Mouse (Mus musculus) small intestine, adult 2 months (tissue): ENCODE results near the gene Tep1. TPM values are rescaled to one million over a fixed set of nuclear protein-coding genes. Genes with fewer than 3 reads are reported as not detected.

Experiments used
- H3K27ac ChIP-seq: fragments of 200-500 bp; 2 replicates; pipeline ENCODE4 v1.5.1; 2012; ENCODE audit warnings: low read depth, low read length, control low read depth, inconsistent platforms; ENCODE audit not compliant: insufficient read depth
- H3K27me3 ChIP-seq: fragments of 200-500 bp; 2 replicates; pipeline ENCODE4 v1.6.1; 2012; ENCODE audit warnings: mild to moderate bottlenecking, moderate library complexity, low read length, inconsistent platforms; ENCODE audit not compliant: control insufficient read depth, insufficient read depth
- H3K36me3 ChIP-seq: fragments of 200-500 bp; 2 replicates; pipeline ENCODE4 v1.6.1; 2012; ENCODE audit warnings: mild to moderate bottlenecking, low read length, control low read depth, inconsistent platforms; ENCODE audit not compliant: control insufficient read depth, insufficient read depth
- H3K4me1 ChIP-seq: fragments of 200-500 bp; 2 replicates; pipeline ENCODE4 v1.6.1; 2012; ENCODE audit warnings: low read length, inconsistent platforms, mixed read lengths; ENCODE audit not compliant: control insufficient read depth, insufficient read depth, insufficient read length
- H3K4me3 ChIP-seq: fragments of 200-500 bp; 2 replicates; pipeline ENCODE4 v1.5.1; 2012; ENCODE audit warnings: low read depth, mild to moderate bottlenecking, control low read depth, inconsistent platforms, low read length, moderate library complexity
- CTCF ChIP-seq: fragments of 200-500 bp; IDR thresholded peaks from 2 replicates; pipeline ENCODE4 v1.5.1; 2012; ENCODE audit warnings: low read depth, mild to moderate bottlenecking, control low read depth, inconsistent platforms, low read length, moderate library complexity, mixed read lengths; ENCODE audit not compliant: insufficient replicate concordance, insufficient read length; ENCODE audit errors: extremely low read depth
- POLR2A ChIP-seq: fragments of 200-500 bp; IDR thresholded peaks from 2 replicates; pipeline ENCODE4 v1.6.1; 2012; ENCODE audit warnings: low read depth, mild to moderate bottlenecking, control low read depth, inconsistent platforms, low read length, moderate library complexity
- WGBS: fragments of 180-500 bp; shearing (Covaris S2); methylation state at CpG from one replicate; pipeline ENCODE4 v1.1.7; 2018; 5-methylcytosine and 5-hydroxymethylcytosine counted together
- polyA plus RNA-seq: library from polyadenylated mRNA; depleted of rRNA; stranded (reverse); fragments of >200 nt; gene quantifications from 2 replicates; pipeline ENCODE4 v1.2.3, GENCODE M21; 2012

Tep1 gene
- polyA plus RNA-seq, 1 experiment: 105 TPM

DNA sequence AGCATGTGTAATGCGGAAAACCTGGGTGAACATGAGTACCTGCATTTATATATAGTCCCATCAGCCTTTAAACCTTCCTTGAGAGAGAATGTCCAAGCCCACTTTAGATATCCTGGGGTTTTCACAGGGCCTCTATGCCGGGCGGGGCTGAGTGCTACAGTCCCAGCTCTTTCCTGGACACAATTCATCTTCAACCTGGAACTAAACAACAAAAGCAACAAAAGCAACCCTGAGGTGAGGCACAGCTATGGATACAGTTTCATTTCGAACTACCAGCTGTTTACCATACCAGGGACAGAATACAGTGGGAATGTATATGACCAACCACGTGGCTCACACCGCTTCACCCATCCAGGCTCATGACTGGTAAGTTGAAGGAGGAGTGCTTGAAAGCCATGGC, 67.9 kb downstream of the Tep1 start:
- H3K27me3 ChIP-seq: no peaks in the 10 kb centered on the region
- 82% methylated on average over 6 of the region's 6 CpGs for WGBS
- TF ChIP-seq CTCF: no peak
- TF ChIP-seq POLR2A: no peak

DNA sequence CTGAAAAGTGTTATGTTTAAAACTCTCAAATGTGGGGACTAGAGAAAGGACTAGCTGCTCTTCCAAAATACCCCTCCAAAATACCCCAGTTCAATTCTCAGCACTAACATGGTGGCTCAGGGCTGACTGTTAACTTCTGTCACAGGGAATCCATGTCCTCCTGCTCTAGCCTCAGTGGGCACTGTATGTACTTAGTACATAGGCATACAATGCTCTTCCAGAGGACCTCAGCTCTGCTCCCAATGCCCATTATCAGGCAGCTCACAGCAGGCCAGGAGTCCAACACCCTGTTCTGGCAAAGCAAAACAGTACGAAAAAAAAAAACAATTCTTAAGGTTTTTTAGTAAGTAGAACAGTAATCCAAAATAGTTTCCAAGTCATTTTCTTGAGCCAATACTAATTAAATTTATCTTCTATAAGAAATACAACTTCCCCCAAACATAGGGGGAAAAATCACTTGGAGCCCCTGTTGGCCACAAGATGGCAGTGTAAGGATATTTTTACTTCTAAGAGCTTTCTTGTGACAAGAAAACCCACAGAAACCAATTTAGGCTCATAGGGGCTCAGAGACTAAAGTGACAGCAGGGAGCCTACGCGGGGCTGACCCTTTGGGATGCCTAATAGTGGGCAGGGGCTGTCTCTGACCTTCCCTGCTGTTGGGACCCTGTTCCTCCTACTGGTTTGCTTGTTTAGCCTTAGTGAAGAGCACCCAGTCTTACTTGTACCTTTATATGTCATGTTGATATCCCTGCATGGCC, 70.7 kb downstream of the Tep1 start:
- no peak overlapping the region for H3K27ac ChIP-seq
- TF ChIP-seq CTCF (peak; percentile 37; the same call in 1 of the 2 replicates), POLR2A (no peak)
- no peaks in the 10 kb centered on the region for H3K27me3 ChIP-seq
- H3K4me1 ChIP-seq: no peaks in the 10 kb centered on the region
- 10% methylated on average over 3 of the region's 3 CpGs for WGBS
- H3K36me3 ChIP-seq: no peaks in the 10 kb centered on the region
- H3K4me3 ChIP-seq: no peak overlapping the region

More for the DNA sequence above, 67.9 kb downstream of the Tep1 start:
- no peaks in the 10 kb centered on the region for H3K36me3 ChIP-seq
- H3K27ac ChIP-seq: no peak overlapping the region
- H3K4me3 ChIP-seq: no peak overlapping the region
- H3K4me1 ChIP-seq: 0 out of 2 replicates have a peak, but pooled peaks cover 2% of the 10 kb centered on the region

DNA sequence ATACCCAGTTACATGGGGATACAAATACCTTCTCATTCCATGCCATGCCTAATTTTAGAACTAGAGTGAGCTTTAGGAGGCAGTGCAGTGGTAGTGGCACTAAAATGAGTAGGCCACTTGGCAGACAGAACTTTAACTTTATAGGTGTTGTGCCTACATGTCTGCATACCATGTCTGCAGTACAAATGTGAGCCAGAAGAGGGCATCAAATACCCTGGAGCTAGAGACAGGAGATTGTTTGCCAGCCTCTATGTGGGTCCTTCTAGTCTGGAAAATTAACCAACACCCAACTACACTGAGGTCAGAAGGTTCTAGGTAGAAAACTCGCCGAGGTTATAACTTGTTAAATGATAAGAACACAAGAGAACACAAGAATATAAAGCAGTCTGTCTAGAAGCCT, 71.8 kb downstream of the Tep1 start:
- no peak overlapping the region for H3K4me3 ChIP-seq
- no peak overlapping the region for H3K27ac ChIP-seq
- no peaks in the 10 kb centered on the region for H3K4me1 ChIP-seq
- H3K27me3 ChIP-seq: no peaks in the 10 kb centered on the region
- no peaks in the 10 kb centered on the region for H3K36me3 ChIP-seq
- TF ChIP-seq CTCF (no peak), POLR2A (no peak)
- 59% methylated on average over 2 of the region's 2 CpGs for WGBS

DNA sequence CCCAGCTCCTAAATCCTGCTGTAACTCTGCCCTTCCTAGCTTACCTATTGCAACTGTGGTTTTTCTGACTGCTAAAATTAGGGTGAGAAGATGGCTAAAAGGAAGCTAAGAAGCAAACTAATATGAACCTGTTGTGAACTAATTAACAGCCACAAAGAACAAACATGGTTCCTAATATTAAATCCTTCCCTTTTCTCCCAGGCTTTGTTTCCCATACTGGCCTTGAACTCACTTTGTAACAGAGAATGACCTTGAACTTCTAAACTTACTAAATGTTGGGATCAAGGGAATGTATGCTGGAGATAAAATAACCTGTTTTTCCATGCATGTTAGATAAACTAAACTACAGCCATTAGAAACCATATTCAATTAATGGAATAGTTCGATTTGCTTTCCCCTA, 73.9 kb downstream of the Tep1 start:
- no peaks in the 10 kb centered on the region for H3K4me1 ChIP-seq
- no peaks in the 10 kb centered on the region for H3K36me3 ChIP-seq
- no peak for TF ChIP-seq CTCF
- no peak for TF ChIP-seq POLR2A
- 79% methylated on average over 1 of the region's 1 CpGs for WGBS
- no peaks in the 10 kb centered on the region for H3K27me3 ChIP-seq
- no peak overlapping the region for H3K27ac ChIP-seq
- no peak overlapping the region for H3K4me3 ChIP-seq

DNA sequence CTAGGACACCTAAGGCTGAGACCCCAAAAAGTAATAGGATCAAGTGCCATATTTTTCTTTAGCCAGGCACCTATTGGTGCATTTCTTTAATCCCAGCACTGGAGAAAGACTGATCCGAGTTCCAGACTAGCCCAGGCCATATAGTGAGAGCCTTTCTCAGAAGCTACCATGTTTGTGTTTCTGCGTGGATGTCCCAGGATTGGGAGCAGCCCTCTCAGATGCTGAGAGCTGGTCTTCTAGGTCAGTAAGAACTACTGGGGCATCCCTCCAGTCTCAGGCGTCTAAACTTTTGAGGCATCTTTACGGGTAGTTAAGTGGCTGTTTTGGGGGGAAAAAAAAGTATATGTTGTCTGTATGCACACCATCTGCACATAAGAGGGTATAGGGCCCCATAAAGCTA, 74.4 kb downstream of the Tep1 start:
- WGBS: 88% methylated on average over 4 of the region's 4 CpGs
- TF ChIP-seq POLR2A (no peak), CTCF (no peak)
- no peak overlapping the region for H3K4me3 ChIP-seq

DNA sequence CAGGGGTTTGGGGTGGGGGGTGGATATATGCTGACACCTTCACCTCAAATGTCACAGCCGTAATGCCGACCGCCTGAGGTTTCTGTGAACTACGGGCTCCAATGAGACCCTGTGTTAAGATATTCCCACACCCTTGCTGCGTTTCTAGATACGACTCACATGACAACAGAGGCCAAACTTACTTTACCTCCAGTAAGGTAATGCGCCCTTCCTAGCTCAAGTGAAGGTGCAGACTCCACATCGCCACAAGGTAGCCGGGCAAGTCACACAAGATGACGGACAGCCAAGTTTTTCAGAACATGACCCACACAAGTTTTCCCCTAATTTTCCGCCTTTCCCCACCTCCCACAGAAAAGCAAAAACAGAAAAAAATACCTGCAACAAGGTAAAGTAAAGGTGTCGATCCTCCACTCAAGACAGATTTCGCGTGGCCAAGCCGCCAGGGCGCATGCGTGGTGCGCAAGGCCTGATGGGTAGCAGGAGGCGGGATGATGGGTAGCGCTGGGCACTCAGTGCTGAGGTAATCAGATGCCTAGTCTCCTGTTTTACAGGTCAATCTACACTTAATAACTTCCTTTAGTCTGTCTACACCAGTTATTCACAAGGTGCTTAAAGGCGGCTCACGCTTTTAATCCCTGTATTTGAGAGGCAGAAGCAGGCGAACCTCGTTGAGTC, 75.0 kb downstream of the Tep1 start:
- Histone ChIP-seq H3K4me3 (no peak overlapping the region), H3K27ac (no peak overlapping the region), H3K27me3 (no peaks in the 10 kb centered on the region), H3K4me1 (no peaks in the 10 kb centered on the region), H3K36me3 (no peaks in the 10 kb centered on the region)
- WGBS: 94% methylated on average over 24 of the region's 24 CpGs
- TF ChIP-seq CTCF (no peak), POLR2A (no peak)

More for the DNA sequence above, 74.4 kb downstream of the Tep1 start:
- no peak overlapping the region for H3K27ac ChIP-seq
- H3K36me3 ChIP-seq: no peaks in the 10 kb centered on the region
- H3K4me1 ChIP-seq: no peaks in the 10 kb centered on the region
- H3K27me3 ChIP-seq: no peaks in the 10 kb centered on the region

DNA sequence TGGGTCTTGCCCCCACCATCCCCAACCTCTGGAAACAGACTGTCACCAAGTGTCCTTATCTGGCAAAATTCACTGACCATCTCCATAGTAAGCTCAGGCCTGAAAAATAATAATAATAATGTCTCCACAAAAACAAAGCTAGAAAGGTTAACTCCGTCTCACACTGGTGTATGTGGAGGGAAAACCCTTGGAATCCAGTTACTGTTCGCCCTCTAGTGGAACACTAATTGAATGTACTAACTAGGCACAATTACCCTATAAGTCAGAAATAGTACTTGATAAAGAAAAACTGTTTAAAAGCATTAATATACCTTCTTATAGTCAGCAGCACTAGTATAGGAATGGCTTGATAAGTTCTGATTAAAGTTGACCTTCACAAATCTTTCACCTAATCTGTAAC, 82.2 kb downstream of the Tep1 start:
- Histone ChIP-seq H3K4me1 (0 out of 2 replicates have a peak, but pooled peaks cover 2% of the 10 kb centered on the region), H3K36me3 (no peaks in the 10 kb centered on the region), H3K27ac (no peak overlapping the region), H3K27me3 (no peaks in the 10 kb centered on the region), H3K4me3 (no peak overlapping the region)
- WGBS: 6% methylated on average over 2 of the region's 2 CpGs
- no peak for TF ChIP-seq POLR2A
- no peak for TF ChIP-seq CTCF
